Mouse (Mus musculus) lung, embryonic 16.5 days (tissue): ENCODE data around the gene Pick1. TPM values are rescaled to one million over a fixed set of nuclear protein-coding genes. Genes with fewer than 3 reads are reported as not detected.

Source experiments
- ATAC-seq: fragments of 200-750 bp; cut with Nextera tagmentation; 2 replicates; pipeline ENCODE4 v1.8.0; 2017; ENCODE audit warnings: low read depth, mild to moderate bottlenecking, moderate library complexity
- H3K27ac ChIP-seq: fragments of 300-500 bp; sonication (generic); 2 replicates; pipeline ENCODE4 v1.5.1; 2014; ENCODE audit warnings: mild to moderate bottlenecking, control low read depth, low read length
- H3K27me3 ChIP-seq: fragments of 300-500 bp; sonication (generic); 2 replicates; pipeline ENCODE4 v1.6.1; 2014; ENCODE audit warnings: low read depth, low read length, mixed read lengths; ENCODE audit not compliant: control insufficient read depth, insufficient read depth
- H3K36me3 ChIP-seq: fragments of 300-500 bp; sonication (generic); 2 replicates; pipeline ENCODE4 v1.6.1; 2014; ENCODE audit warnings: low read length; ENCODE audit not compliant: control insufficient read depth, insufficient read depth
- H3K4me1 ChIP-seq: fragments of 300-500 bp; sonication (generic); replicated peaks from 2 replicates; pipeline ENCODE4 v1.6.1; 2014; ENCODE audit warnings: low read length, mixed read lengths; ENCODE audit not compliant: control insufficient read depth, insufficient read depth
- H3K4me2 ChIP-seq: fragments of 300-500 bp; sonication (generic); 2 replicates; pipeline ENCODE4 v1.6.1; 2014; ENCODE audit warnings: low read depth, low read length, control low read depth
- H3K4me3 ChIP-seq: fragments of 300-500 bp; sonication (generic); 2 replicates; pipeline ENCODE4 v1.5.1; 2014; ENCODE audit warnings: mild to moderate bottlenecking, low read length, control low read depth
- H3K9ac ChIP-seq: fragments of 300-500 bp; sonication (generic); 2 replicates; pipeline ENCODE4 v1.6.1; 2014; ENCODE audit warnings: low read length, control low read depth
- H3K9me3 ChIP-seq: fragments of 300-500 bp; sonication (generic); 2 replicates; pipeline ENCODE4 v1.6.1; 2016; ENCODE audit warnings: low read length; ENCODE audit not compliant: control insufficient read depth
- WGBS: fragments of 180-500 bp; shearing (Covaris S2); extraction: QIAGEN DNeasy Blood & Tissue Kit; methylation state at CpG from one replicate; pipeline ENCODE4 v1.1.7; 2014; 5-methylcytosine and 5-hydroxymethylcytosine counted together
- polyA plus RNA-seq: library from polyadenylated mRNA; unstranded; fragments of >200 nt; fragmentation: Nextera tagmentation; extraction: Ambion mirVana; gene quantifications from 2 replicates; pipeline ENCODE4 v1.2.1, GENCODE M21; 2015

The Pick1 gene
- polyA plus RNA-seq, 1 experiment from 2014 or later: 41.2 TPM

- Histone ChIP-seq H3K27ac (no peak overlapping the region), H3K9ac (no peak overlapping the region), H3K27me3 (no peaks in the 10 kb centered on the region; the same call in 1 of the 2 replicates), H3K4me3 (no peak overlapping the region), H3K4me2 (no peak overlapping the region), H3K9me3 (no peaks in the 10 kb centered on the region), H3K4me1 (no peaks in the 10 kb centered on the region), H3K36me3 (no peaks in the 10 kb centered on the region)
- 84% methylated on average over 12 of the region's 12 CpGs for WGBS
- ATAC-seq: no peak
Measured at GRCm38 (mm10) chr15:79199390-79199976, 29.5 kb upstream of the Pick1 start.

- Histone ChIP-seq H3K27ac (no peak overlapping the region), H3K36me3 (no peaks in the 10 kb centered on the region), H3K4me2 (no peak overlapping the region), H3K4me1 (no peaks in the 10 kb centered on the region), H3K27me3 (no peaks in the 10 kb centered on the region; the same call in 1 of the 2 replicates), H3K9ac (no peak overlapping the region), H3K9me3 (no peaks in the 10 kb centered on the region), H3K4me3 (no peak overlapping the region)
- 20% methylated on average over 13 of the region's 13 CpGs for WGBS
- no peak for ATAC-seq
Measured at GRCm38 (mm10) chr15:79201491-79202150, 27.4 kb upstream of the Pick1 start.

- Histone ChIP-seq H3K27ac (no peak overlapping the region), H3K9me3 (no peaks in the 10 kb centered on the region), H3K9ac (no peak overlapping the region), H3K27me3 (no peaks in the 10 kb centered on the region; the same call in 1 of the 2 replicates), H3K36me3 (no peaks in the 10 kb centered on the region), H3K4me3 (no peak overlapping the region), H3K4me1 (no peaks in the 10 kb centered on the region), H3K4me2 (no peak overlapping the region)
- no peak for ATAC-seq
- WGBS: 15% methylated on average over 10 of the region's 10 CpGs
Measured at GRCm38 (mm10) chr15:79202575-79202974, 26.4 kb upstream of the Pick1 start.

GRCm38 (mm10) chr15:79208211-79208610 is 20.8 kb upstream of the Pick1 start:
- H3K9ac ChIP-seq: no peak overlapping the region
- H3K27me3 ChIP-seq: no peaks in the 10 kb centered on the region
- no peak for ATAC-seq
- no peaks in the 10 kb centered on the region for H3K4me1 ChIP-seq
- WGBS: 57% methylated on average over 6 of the region's 6 CpGs
- H3K4me2 ChIP-seq: no peak overlapping the region
- no peak overlapping the region for H3K27ac ChIP-seq
- no peak overlapping the region for H3K4me3 ChIP-seq
- no peaks in the 10 kb centered on the region for H3K9me3 ChIP-seq
- no peaks in the 10 kb centered on the region for H3K36me3 ChIP-seq

- 67% methylated on average over 27 of the region's 27 CpGs for WGBS
- H3K4me3 ChIP-seq: no peak overlapping the region
- H3K9ac ChIP-seq: no peak overlapping the region
- H3K4me2 ChIP-seq: no peak overlapping the region
- no peaks in the 10 kb centered on the region for H3K9me3 ChIP-seq
- peak; percentile 53; the same call in 1 of the 2 replicates for ATAC-seq
- no peaks in the 10 kb centered on the region for H3K4me1 ChIP-seq
- no peak overlapping the region for H3K27ac ChIP-seq
- H3K36me3 ChIP-seq: no peaks in the 10 kb centered on the region
- no peaks in the 10 kb centered on the region for H3K27me3 ChIP-seq
Measured at GRCm38 (mm10) chr15:79208758-79209439, 20.1 kb upstream of the Pick1 start.

GRCm38 (mm10) chr15:79210357-79210756 is 18.6 kb upstream of the Pick1 start:
- H3K4me1 ChIP-seq: no peaks in the 10 kb centered on the region
- no peaks in the 10 kb centered on the region for H3K27me3 ChIP-seq
- WGBS: 80% methylated on average over 2 of the region's 2 CpGs
- no peak overlapping the region for H3K27ac ChIP-seq
- H3K9me3 ChIP-seq: no peaks in the 10 kb centered on the region
- H3K9ac ChIP-seq: no peak overlapping the region
- no peak overlapping the region for H3K4me3 ChIP-seq
- H3K4me2 ChIP-seq: no peak overlapping the region
- no peaks in the 10 kb centered on the region for H3K36me3 ChIP-seq
- ATAC-seq: no peak

GRCm38 (mm10) chr15:79212750-79213446 is 16.1 kb upstream of the Pick1 start:
- no peak overlapping the region for H3K9ac ChIP-seq
- ATAC-seq: no peak
- H3K9me3 ChIP-seq: no peaks in the 10 kb centered on the region
- H3K36me3 ChIP-seq: no peaks in the 10 kb centered on the region
- WGBS: 84% methylated on average over 26 of the region's 26 CpGs
- H3K4me2 ChIP-seq: no peak overlapping the region
- H3K27ac ChIP-seq: no peak overlapping the region
- H3K4me1 ChIP-seq: no peaks in the 10 kb centered on the region
- no peak overlapping the region for H3K4me3 ChIP-seq
- no peaks in the 10 kb centered on the region for H3K27me3 ChIP-seq

- no peak overlapping the region for H3K4me2 ChIP-seq
- no peaks in the 10 kb centered on the region for H3K36me3 ChIP-seq
- H3K4me1 ChIP-seq: no peaks in the 10 kb centered on the region
- no peak overlapping the region for H3K9ac ChIP-seq
- 0 out of 2 replicates have a peak, but pooled peaks have one; percentile 23 for ATAC-seq
- no peaks in the 10 kb centered on the region for H3K27me3 ChIP-seq
- H3K4me3 ChIP-seq: no peak overlapping the region
- 63% methylated on average over 6 of the region's 6 CpGs for WGBS
- no peaks in the 10 kb centered on the region for H3K9me3 ChIP-seq
- no peak overlapping the region for H3K27ac ChIP-seq
Measured at GRCm38 (mm10) chr15:79213591-79213990, 15.4 kb upstream of the Pick1 start.

- Histone ChIP-seq H3K4me2 (no peak overlapping the region), H3K4me1 (no peaks in the 10 kb centered on the region), H3K4me3 (no peak overlapping the region), H3K27ac (no peak overlapping the region), H3K9ac (no peak overlapping the region), H3K36me3 (no peaks in the 10 kb centered on the region), H3K27me3 (no peaks in the 10 kb centered on the region), H3K9me3 (no peaks in the 10 kb centered on the region)
- WGBS: 43% methylated on average over 3 of the region's 3 CpGs
- no peak for ATAC-seq
Measured at GRCm38 (mm10) chr15:79216191-79216590, 12.8 kb upstream of the Pick1 start.
